Mouse (Mus musculus): ENCODE measurements around the gene Myo7a. TPM values are rescaled to one million over a fixed set of nuclear protein-coding genes. Genes with fewer than 3 reads are reported as not detected.
A peak's percentile ranks its signal among the peaks of the same experiment; 100 is the strongest.

Gene Myo7a
- total and polyA plus RNA-seq, 3 experiments, result 11.3 to 28.0 (median 12.9) TPM

- Histone ChIP-seq H3K36me3 (replicated peaks in 1 of 2; ENCODE audit: control insufficient read depth in 1 of 2, insufficient read depth in 1 of 2, low read length in 1 of 2) (no peaks in the 10 kb centered on the region), H3K4me1 (ENCODE audit: control insufficient read depth in 1 of 2, insufficient read depth in 2 of 2) (peaks cover 0 to 28% of the 10 kb centered on the region in 2 experiments; a peak in 2 of 4 replicates), H3K4me2 (ENCODE audit: insufficient read depth, low read depth, poor library complexity, severe bottlenecking) (no peak overlapping the region), H3K9ac (ENCODE audit: insufficient read depth, low read depth) (no peak overlapping the region), H3K4me3 (replicated peaks in 1 of 3; ENCODE audit: low read depth in 2 of 3, low read length in 2 of 3, poor library complexity in 1 of 3) (no peak overlapping the region), H3K27me3 (replicated peaks) (peaks cover 5% of the 10 kb centered on the region), H3K27ac (ENCODE audit: insufficient read depth, low read depth) (no peak overlapping the region), H3K79me2 (replicated peaks; ENCODE audit: control insufficient read depth, extremely low read depth, insufficient read depth, poor library complexity, severe bottlenecking) (no peaks in the 10 kb centered on the region), H3K9me3 (replicated peaks; ENCODE audit: low read length) (no peaks in the 10 kb centered on the region)
- TF ChIP-seq USF2 (conservative IDR thresholded peaks at IDR 0.05; ENCODE audit: low read depth, low read length) (no peak), ZC3H11A (IDR thresholded peaks at IDR 0.05; ENCODE audit: low read depth, low read length) (no peak), CHD1 (IDR thresholded peaks at IDR 0.05; ENCODE audit: low read depth, low read length) (no peak), ELF1 (IDR thresholded peaks at IDR 0.05; ENCODE audit: low read depth, low read length) (no peak), ZKSCAN1 (IDR thresholded peaks at IDR 0.05; ENCODE audit: borderline replicate concordance, low read depth, low read length) (no peak), ZNF384 (IDR thresholded peaks at IDR 0.05; ENCODE audit: low read depth, low read length) (no peak)
- dilution Hi-C loops (cut with MboI; ENCODE audit: extremely low pct_ligation_motif_present, extremely low pct_unique_long_range_greater_than_20kb, low sequenced_read_pairs), result no loop called here
- in situ Hi-C loops (cut with MboI; ENCODE audit: low pct_ligation_motif_present, low pct_unique_long_range_greater_than_20kb, low sequenced_read_pairs), result loop anchor here (25.0 kb wide), 1 partner anchor 281 kb away; the partner anchor contains the start of gene Gucy2d
- no peak for DNase-seq (ENCODE audit: extremely low read depth)
Measured at GRCm38 (mm10) chr7:98156280-98156665, 36.9 kb upstream of the Myo7a start.

GRCm38 (mm10) chr7:98155546-98156279 lies 36.4 kb upstream of the Myo7a start:
- Histone ChIP-seq H3K79me2 (replicated peaks; ENCODE audit: control insufficient read depth, extremely low read depth, insufficient read depth, poor library complexity, severe bottlenecking) (no peaks in the 10 kb centered on the region), H3K9ac (ENCODE audit: insufficient read depth, low read depth) (no peak overlapping the region), H3K27me3 (replicated peaks) (peaks cover 5% of the 10 kb centered on the region), H3K9me3 (replicated peaks; ENCODE audit: low read length) (no peaks in the 10 kb centered on the region), H3K27ac (ENCODE audit: insufficient read depth, low read depth) (no peak overlapping the region), H3K4me3 (replicated peaks in 1 of 3; ENCODE audit: low read depth in 2 of 3, low read length in 2 of 3, poor library complexity in 1 of 3) (no peak overlapping the region), H3K4me1 (ENCODE audit: control insufficient read depth in 1 of 2, insufficient read depth in 2 of 2) (peaks cover 0 to 28% of the 10 kb centered on the region in 2 experiments; a peak in 2 of 4 replicates), H3K4me2 (ENCODE audit: insufficient read depth, low read depth, poor library complexity, severe bottlenecking) (no peak overlapping the region), H3K36me3 (replicated peaks in 1 of 2; ENCODE audit: control insufficient read depth in 1 of 2, insufficient read depth in 1 of 2, low read length in 1 of 2) (no peaks in the 10 kb centered on the region)
- in situ Hi-C loops (cut with MboI; ENCODE audit: low pct_ligation_motif_present, low pct_unique_long_range_greater_than_20kb, low sequenced_read_pairs), result loop anchor here (25.0 kb wide), 1 partner anchor 282 kb away; the partner anchor contains the start of gene Gucy2d
- TF ChIP-seq CTCF (conservative IDR thresholded peaks at IDR 0.05 in 1 of 2, IDR thresholded peaks at IDR 0.05 in 1 of 2; ENCODE audit: low read depth in 2 of 2, low read length in 2 of 2) (peak; percentile 42 to 89; a peak in 3 of 4 replicates), SMC3 (IDR thresholded peaks at IDR 0.05; ENCODE audit: low read depth, low read length) (peak; percentile 91), UBTF (IDR thresholded peaks at IDR 0.05; ENCODE audit: low read depth, low read length) (no peak), EP300 (IDR thresholded peaks at IDR 0.05; ENCODE audit: low read length) (no peak), RAD21 (IDR thresholded peaks at IDR 0.05; ENCODE audit: low read depth, low read length) (peak; percentile 80), ELF1 (IDR thresholded peaks at IDR 0.05; ENCODE audit: low read depth, low read length) (no peak), TCF12 (IDR thresholded peaks at IDR 0.05; ENCODE audit: low read depth, low read length) (no peak), ZC3H11A (IDR thresholded peaks at IDR 0.05; ENCODE audit: low read depth, low read length) (peak; percentile 45; the same call in 1 of the 2 replicates), HCFC1 (IDR thresholded peaks at IDR 0.05; ENCODE audit: low read depth, low read length) (no peak)
- peak; percentile 45 for DNase-seq (ENCODE audit: extremely low read depth)
- dilution Hi-C loops (cut with MboI; ENCODE audit: extremely low pct_ligation_motif_present, extremely low pct_unique_long_range_greater_than_20kb, low sequenced_read_pairs), result no loop called here

Data from CH12.LX (cell line).